Mouse (Mus musculus) heart, embryonic 16.5 days (tissue): ENCODE measurements around the gene Ppp4r2. TPM values are rescaled to one million over a fixed set of nuclear protein-coding genes. Genes with fewer than 3 reads are reported as not detected.
"Not testable (repeated sequence)": the region's sequence is repeated elsewhere in the genome, so short reads cannot be mapped to it uniquely, and the experiment has no call there.

ENCODE experiments used
- ATAC-seq: fragments of 200-750 bp; cut with Nextera tagmentation; replicated peaks from 2 replicates; pipeline ENCODE4 v1.8.0; 2017; ENCODE audit warnings: moderate number of reproducible peaks; ENCODE audit not compliant: insufficient read depth, low FRiP score; ENCODE audit errors: extremely low read depth
- H3K27ac ChIP-seq: fragments of 300-500 bp; sonication (generic); 2 replicates; pipeline ENCODE4 v1.5.1; 2014; ENCODE audit warnings: mild to moderate bottlenecking, low read length, control low read depth, moderate library complexity
- H3K27me3 ChIP-seq: fragments of 300-500 bp; sonication (generic); 2 replicates; pipeline ENCODE4 v1.6.1; 2014; ENCODE audit warnings: low read length, mixed read lengths; ENCODE audit not compliant: control insufficient read depth, insufficient read depth
- H3K36me3 ChIP-seq: fragments of 300-500 bp; sonication (generic); 2 replicates; pipeline ENCODE4 v1.6.1; 2014; ENCODE audit not compliant: control insufficient read depth, insufficient read depth
- H3K4me1 ChIP-seq: fragments of 300-500 bp; sonication (generic); 2 replicates; pipeline ENCODE4 v1.6.1; 2014; ENCODE audit warnings: low read length, mixed read lengths; ENCODE audit not compliant: control insufficient read depth, insufficient read depth
- H3K4me2 ChIP-seq: fragments of 300-500 bp; sonication (generic); 2 replicates; pipeline ENCODE4 v1.6.1; 2014; ENCODE audit warnings: low read depth, mild to moderate bottlenecking, control low read depth, low read length
- H3K4me3 ChIP-seq: fragments of 300-500 bp; sonication (generic); 2 replicates; pipeline ENCODE4 v1.5.1; 2014; ENCODE audit warnings: mild to moderate bottlenecking, control low read depth, low read length
- H3K9ac ChIP-seq: fragments of 300-500 bp; sonication (generic); 2 replicates; pipeline ENCODE4 v1.6.1; 2014; ENCODE audit warnings: low read length, control low read depth
- H3K9me3 ChIP-seq: fragments of 300-500 bp; sonication (generic); replicated peaks from 2 replicates; pipeline ENCODE4 v1.6.1; 2016; ENCODE audit warnings: low read length; ENCODE audit not compliant: control insufficient read depth
- WGBS: fragments of 180-500 bp; shearing (Covaris S2); extraction: QIAGEN DNeasy Blood & Tissue Kit; methylation state at CpG from one replicate; pipeline ENCODE4 v1.1.7; 2014; 5-methylcytosine and 5-hydroxymethylcytosine counted together
- polyA plus RNA-seq: library from polyadenylated mRNA; unstranded; fragments of >200 nt; fragmentation: Nextera tagmentation; extraction: Ambion mirVana; gene quantifications from 2 replicates; pipeline ENCODE4 v1.2.1, GENCODE M21; 2015

Gene Ppp4r2
- polyA plus RNA-seq, 1 experiment from 2014 or later = 11.8 TPM

DNA sequence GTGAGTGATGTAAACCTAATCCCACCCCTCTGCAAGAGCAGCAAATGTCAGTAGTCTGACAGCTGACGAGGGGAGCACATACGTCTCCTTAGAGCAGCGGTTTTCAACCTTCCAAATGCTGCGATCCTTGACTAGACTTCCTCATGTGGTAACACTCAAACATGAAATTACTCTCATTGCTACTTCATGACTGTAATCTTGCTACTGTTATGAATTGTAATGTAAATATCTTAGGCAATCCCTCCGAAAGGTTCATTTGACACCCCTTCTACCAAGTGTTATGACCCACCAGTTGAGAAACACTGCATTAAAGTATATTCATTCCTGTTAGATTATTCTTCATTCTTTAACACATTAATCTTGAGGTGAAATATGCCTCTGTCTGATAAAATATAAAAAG lies 13.8 kb downstream of the Ppp4r2 start:
- H3K27me3 ChIP-seq = no peaks in the 10 kb centered on the region
- no peak overlapping the region for H3K9ac ChIP-seq
- H3K27ac ChIP-seq = no peak overlapping the region
- no peak overlapping the region for H3K4me2 ChIP-seq
- ATAC-seq = no peak
- peaks cover 17% of the 10 kb centered on the region for H3K36me3 ChIP-seq
- WGBS = 86% methylated on average over 5 of the region's 5 CpGs
- H3K4me3 ChIP-seq = no peak overlapping the region
- H3K4me1 ChIP-seq = peaks cover 5% of the 10 kb centered on the region; the same call in 1 of the 2 replicates
- H3K9me3 ChIP-seq = no peaks in the 10 kb centered on the region

DNA sequence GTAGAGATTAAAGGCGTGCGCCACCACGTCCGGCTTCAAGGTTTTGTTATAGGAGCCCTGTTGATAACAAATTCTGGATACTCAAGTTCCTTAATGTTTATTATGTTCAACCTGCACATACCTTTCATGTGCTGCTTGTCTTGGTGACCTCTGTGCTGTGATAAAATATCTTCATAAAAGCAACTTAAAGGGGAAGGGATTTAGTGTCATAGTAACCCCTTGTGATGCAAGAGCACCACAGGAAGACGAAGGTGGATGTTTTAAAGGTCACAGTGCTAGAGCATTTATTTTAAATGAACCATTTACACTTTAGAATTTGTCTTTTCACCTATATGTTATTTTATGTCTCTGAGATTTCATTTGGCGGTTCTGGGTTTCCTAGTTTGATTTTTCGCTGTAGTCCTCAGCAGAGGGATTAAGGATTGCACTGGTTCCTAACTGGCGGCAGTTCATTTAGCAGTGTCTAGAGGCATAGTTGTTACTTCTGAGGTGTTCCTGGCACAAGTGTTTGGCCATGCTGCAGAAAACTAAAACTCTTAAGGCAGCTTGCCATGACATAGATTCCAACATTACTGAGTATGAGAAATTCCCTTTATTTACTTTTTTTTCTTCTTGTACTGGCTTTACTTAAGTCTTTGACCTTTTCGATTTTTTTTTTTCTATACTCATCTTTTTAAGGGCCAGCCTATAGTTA lies 15.4 kb downstream of the Ppp4r2 start:
- no peak overlapping the region for H3K9ac ChIP-seq
- no peak overlapping the region for H3K4me3 ChIP-seq
- no peak overlapping the region for H3K4me2 ChIP-seq
- 78% methylated on average over 9 of the region's 9 CpGs for WGBS
- H3K27me3 ChIP-seq = no peaks in the 10 kb centered on the region
- peaks cover 5% of the 10 kb centered on the region; the same call in 1 of the 2 replicates for H3K4me1 ChIP-seq
- no peaks in the 10 kb centered on the region for H3K9me3 ChIP-seq
- H3K27ac ChIP-seq = no peak overlapping the region
- H3K36me3 ChIP-seq = peaks cover 14% of the 10 kb centered on the region
- ATAC-seq = no peak

DNA sequence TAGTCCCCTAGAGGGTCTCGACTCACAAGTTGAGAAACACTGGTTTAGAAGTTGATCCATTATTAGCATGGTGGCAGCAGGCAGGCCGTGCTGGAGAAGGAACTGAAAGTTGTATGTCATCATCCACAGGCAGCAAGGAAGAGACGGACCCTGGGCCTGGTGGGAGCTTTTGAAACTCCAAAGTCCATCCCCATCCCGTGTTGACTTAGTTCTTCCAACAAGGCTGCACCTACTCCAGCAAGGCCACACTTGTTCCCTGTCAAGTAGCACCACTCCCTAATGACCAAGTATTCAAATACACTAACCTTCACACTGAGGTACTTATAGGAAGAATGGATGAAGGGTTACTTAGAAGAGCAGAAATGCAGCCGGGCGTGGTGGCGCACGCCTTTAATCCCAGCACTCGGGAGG lies 17.3 kb downstream of the Ppp4r2 start:
- Histone ChIP-seq H3K4me3 (no peak overlapping the region), H3K9ac (no peak overlapping the region), H3K27ac (no peak overlapping the region), H3K36me3 (peaks cover 19% of the 10 kb centered on the region), H3K9me3 (no peaks in the 10 kb centered on the region), H3K4me1 (peaks cover 5% of the 10 kb centered on the region; the same call in 1 of the 2 replicates), H3K27me3 (no peaks in the 10 kb centered on the region), H3K4me2 (no peak overlapping the region)
- ATAC-seq = no peak
- WGBS = 83% methylated on average over 9 of the region's 9 CpGs

DNA sequence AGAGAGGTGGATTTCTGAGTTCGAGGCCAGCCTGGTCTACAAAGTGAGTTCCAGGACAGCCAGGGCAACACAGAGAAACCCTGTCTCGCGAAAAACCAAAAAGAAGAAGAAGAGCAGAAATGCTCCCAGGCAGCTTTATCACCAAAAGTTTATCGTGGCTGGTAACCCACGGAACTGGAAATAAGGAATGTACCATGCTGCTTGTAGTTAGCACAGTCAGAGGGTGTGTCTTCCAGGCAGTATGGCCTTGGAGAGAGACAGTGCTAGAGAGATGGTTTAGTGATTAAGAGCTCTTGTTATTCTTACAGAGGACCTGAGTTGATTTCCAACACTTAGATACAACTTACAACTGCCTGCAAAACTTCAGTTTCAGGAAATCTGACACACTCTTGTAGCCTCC lies 17.7 kb downstream of the Ppp4r2 start:
- 80% methylated on average over 5 of the region's 5 CpGs for WGBS
- no peak overlapping the region for H3K4me2 ChIP-seq
- no peak for ATAC-seq
- H3K9me3 ChIP-seq = no peaks in the 10 kb centered on the region
- H3K27me3 ChIP-seq = no peaks in the 10 kb centered on the region
- H3K4me1 ChIP-seq = peaks cover 5% of the 10 kb centered on the region; the same call in 1 of the 2 replicates
- H3K27ac ChIP-seq = no peak overlapping the region
- H3K36me3 ChIP-seq = peaks cover 19% of the 10 kb centered on the region
- H3K9ac ChIP-seq = no peak overlapping the region
- no peak overlapping the region for H3K4me3 ChIP-seq

DNA sequence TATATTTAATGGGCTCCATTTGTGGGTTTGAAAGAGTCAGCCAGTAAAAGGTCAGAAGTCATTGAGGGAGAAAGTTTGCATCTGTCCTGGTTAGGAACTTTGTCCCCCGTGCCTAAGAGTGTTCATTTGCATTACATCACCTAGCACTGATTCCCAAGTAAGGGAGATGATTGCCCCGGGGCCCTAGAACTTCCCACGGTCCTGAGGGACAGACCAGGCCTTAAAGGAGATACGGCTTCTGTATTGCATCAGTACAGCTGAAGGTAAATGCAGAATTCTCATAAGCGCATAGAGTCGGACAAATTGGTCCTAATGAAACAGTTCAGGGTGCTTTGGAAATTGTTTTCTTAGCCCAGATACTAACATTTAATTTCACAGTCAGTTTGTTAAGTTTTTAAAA lies 31.9 kb downstream of the Ppp4r2 start:
- Histone ChIP-seq H3K9me3 (no peaks in the 10 kb centered on the region), H3K27me3 (no peaks in the 10 kb centered on the region), H3K4me1 (no peaks in the 10 kb centered on the region), H3K27ac (no peak overlapping the region), H3K4me2 (no peak overlapping the region), H3K36me3 (peaks cover 17% of the 10 kb centered on the region), H3K4me3 (no peak overlapping the region), H3K9ac (no peak overlapping the region)
- ATAC-seq = no peak
- 79% methylated on average over 6 of the region's 6 CpGs for WGBS

DNA sequence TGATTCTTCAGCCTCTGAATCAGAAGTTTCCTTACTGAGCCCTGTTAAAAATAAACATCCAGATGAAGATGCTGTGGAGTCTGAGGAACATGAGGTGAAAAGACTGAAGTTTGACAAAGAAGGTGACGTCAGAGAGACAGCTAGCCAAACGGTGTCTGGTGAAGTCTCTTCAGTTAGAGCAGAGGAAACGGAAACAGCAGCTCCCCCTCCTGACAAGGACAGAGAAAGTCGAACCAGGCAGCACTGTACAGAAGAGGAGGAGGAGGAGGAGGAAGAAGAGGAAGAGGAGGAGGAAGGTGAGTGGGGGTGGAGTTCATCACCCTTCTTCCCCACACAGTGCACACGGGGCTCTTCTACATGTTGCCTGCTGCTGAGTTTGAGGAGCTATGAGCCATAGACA lies 32.4 kb downstream of the Ppp4r2 start:
- H3K4me1 ChIP-seq, ATAC-seq, H3K27ac ChIP-seq, H3K27me3 ChIP-seq, H3K9me3 ChIP-seq, H3K4me2 ChIP-seq, H3K9ac ChIP-seq, H3K4me3 ChIP-seq: not testable (repeated sequence)
- H3K36me3 ChIP-seq = peaks cover 17% of the 10 kb centered on the region
- 59% methylated on average over 5 of the region's 5 CpGs for WGBS

DNA sequence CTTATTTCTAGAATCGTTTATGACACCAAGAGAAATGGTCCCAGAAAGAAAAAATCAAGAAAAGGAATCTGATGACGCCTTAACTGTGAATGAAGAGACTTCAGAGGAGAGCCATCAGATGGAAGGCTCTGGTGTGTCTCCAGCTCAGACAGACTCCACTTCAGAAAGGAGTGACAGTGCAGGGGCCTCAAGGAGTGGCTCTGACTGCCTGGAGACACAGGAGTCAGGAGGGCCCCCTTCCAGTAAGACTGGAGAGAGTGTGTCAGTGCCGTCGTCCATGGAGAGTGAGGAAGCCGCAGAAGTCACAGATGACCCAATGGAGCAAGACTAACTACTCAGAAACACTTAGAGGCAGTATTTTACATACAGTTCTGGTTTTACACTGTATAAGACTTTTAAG lies 32.8 kb downstream of the Ppp4r2 start:
- H3K4me1 ChIP-seq, H3K9me3 ChIP-seq, H3K4me3 ChIP-seq, H3K27me3 ChIP-seq, H3K9ac ChIP-seq, H3K27ac ChIP-seq, H3K4me2 ChIP-seq, ATAC-seq: not testable (repeated sequence)
- H3K36me3 ChIP-seq = peaks cover 15% of the 10 kb centered on the region
- WGBS = 79% methylated on average over 5 of the region's 5 CpGs

DNA sequence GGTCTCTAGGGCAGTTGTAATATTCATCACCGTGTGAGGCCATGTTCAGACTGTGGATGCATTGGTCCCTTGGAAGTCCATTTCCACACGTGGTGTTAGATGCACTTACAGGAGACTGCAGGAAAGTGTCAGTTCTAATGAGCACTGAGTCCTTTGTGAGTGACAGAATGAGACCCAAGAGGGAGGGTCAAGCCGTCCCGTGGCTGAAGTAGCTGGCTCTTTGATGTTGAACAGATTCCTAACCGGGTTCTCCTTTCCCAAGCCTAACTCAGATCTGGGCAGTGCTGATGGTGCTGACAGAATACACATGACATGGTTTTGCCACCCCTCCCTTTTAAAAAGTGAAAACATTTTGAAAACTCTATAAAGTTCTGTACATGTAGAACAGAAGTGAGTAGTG lies 35.4 kb downstream of the Ppp4r2 start:
- Histone ChIP-seq H3K36me3 (peaks cover 10% of the 10 kb centered on the region; the same call in 1 of the 2 replicates), H3K9me3 (no peaks in the 10 kb centered on the region), H3K9ac (no peak overlapping the region), H3K27ac (no peak overlapping the region), H3K4me2 (no peak overlapping the region), H3K4me3 (no peak overlapping the region), H3K27me3 (no peaks in the 10 kb centered on the region), H3K4me1 (no peaks in the 10 kb centered on the region)
- 36% methylated on average over 5 of the region's 5 CpGs for WGBS
- no peak for ATAC-seq

DNA sequence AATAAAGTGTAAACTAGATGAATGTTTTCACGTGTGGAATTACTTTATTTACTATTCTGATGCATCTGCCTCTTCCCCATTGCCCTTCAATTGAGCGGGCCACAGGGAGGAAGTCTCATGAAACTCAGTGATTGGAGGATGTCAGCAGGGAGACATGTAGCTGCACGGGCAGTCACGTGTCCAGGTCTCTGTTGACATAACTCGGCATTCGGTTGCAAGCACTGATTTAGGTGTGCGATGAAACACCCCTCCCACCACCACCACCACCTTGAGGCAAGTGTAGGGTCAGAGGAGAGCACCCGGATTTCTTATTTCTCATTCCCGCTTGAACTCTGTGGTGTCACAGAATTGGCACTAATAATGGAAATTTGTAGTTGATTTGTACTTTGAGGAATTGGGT lies 36.5 kb downstream of the Ppp4r2 start:
- Histone ChIP-seq H3K4me2 (no peak overlapping the region), H3K27ac (no peak overlapping the region), H3K36me3 (peaks cover 6% of the 10 kb centered on the region; the same call in 1 of the 2 replicates), H3K9me3 (no peaks in the 10 kb centered on the region), H3K4me1 (no peaks in the 10 kb centered on the region), H3K9ac (no peak overlapping the region), H3K27me3 (no peaks in the 10 kb centered on the region), H3K4me3 (no peak overlapping the region)
- ATAC-seq = no peak
- WGBS = 75% methylated on average over 9 of the region's 9 CpGs
